8 mouse cellular contexts compared by ENCODE assay signal in genomic region chr14:87215099-87215498, GRCm38 (mm10).
DNase-seq lines count a peak whose midpoint lies in the region; ATAC-seq and TF ChIP-seq lines count a peak whose summit lies in the region.

No protein-coding gene starts in this region.

- peak; percentile 69; the same call in 1 of the 2 replicates for ATAC-seq in kidney, embryonic 15.5 days (replicated peaks; ENCODE audit: low FRiP score)
- ATAC-seq in limb, embryonic 11.5 days (ENCODE audit: insufficient number of reproducible peaks, low FRiP score, low TSS enrichment, low read depth), result no peak
- peak; percentile 81 for ATAC-seq in midbrain, embryonic 16.5 days

- no peaks in the 10 kb centered on the region for H3K27me3 ChIP-seq in kidney, embryonic 15.5 days
- H3K27me3 ChIP-seq in limb, embryonic 11.5 days (ENCODE audit: control insufficient read depth, insufficient read depth, low read length), result no peaks in the 10 kb centered on the region
- no peaks in the 10 kb centered on the region for H3K27me3 ChIP-seq in midbrain, embryonic 16.5 days (ENCODE audit: control insufficient read depth, insufficient read depth, low read depth, low read length)
- no peaks in the 10 kb centered on the region for H3K27me3 ChIP-seq in testis, adult 2 months (ENCODE audit: control insufficient read depth, insufficient read depth, low read length)

- no peak overlapping the region for H3K27ac ChIP-seq in kidney, embryonic 15.5 days
- no peak overlapping the region for H3K27ac ChIP-seq in limb, embryonic 11.5 days (replicated peaks; ENCODE audit: low read depth, low read length)
- no peak overlapping the region for H3K27ac ChIP-seq in midbrain, embryonic 16.5 days (ENCODE audit: low read length)
- H3K27ac ChIP-seq in testis, adult 2 months (ENCODE audit: control insufficient read depth, insufficient read depth, low read depth, low read length), result no peak overlapping the region

- H3K4me2 ChIP-seq in kidney, embryonic 15.5 days, result no peak overlapping the region
- H3K4me2 ChIP-seq in limb, embryonic 11.5 days (ENCODE audit: low read depth, severe bottlenecking), result no peak overlapping the region
- H3K4me2 ChIP-seq in midbrain, embryonic 16.5 days (ENCODE audit: low read length), result no peak overlapping the region

- no peak for TF ChIP-seq POLR2A in testis, adult 2 months (IDR thresholded peaks at IDR 0.05; ENCODE audit: control insufficient read depth, low read depth, low read length)

- H3K4me1 ChIP-seq in kidney, embryonic 15.5 days, result no peaks in the 10 kb centered on the region
- H3K4me1 ChIP-seq in limb, embryonic 11.5 days (ENCODE audit: control insufficient read depth, insufficient read depth, low read length), result no peaks in the 10 kb centered on the region
- no peaks in the 10 kb centered on the region for H3K4me1 ChIP-seq in midbrain, embryonic 16.5 days (ENCODE audit: control insufficient read depth, insufficient read depth, low read length)
- H3K4me1 ChIP-seq in testis, adult 2 months (ENCODE audit: control insufficient read depth, insufficient read depth, low read length), result no peaks in the 10 kb centered on the region

- no peak overlapping the region for H3K9ac ChIP-seq in kidney, embryonic 15.5 days
- H3K9ac ChIP-seq in limb, embryonic 11.5 days (ENCODE audit: low read length), result no peak overlapping the region
- no peak overlapping the region for H3K9ac ChIP-seq in midbrain, embryonic 16.5 days (ENCODE audit: low read depth, low read length)

- peak; percentile 70 for DNase-seq in A20 (ENCODE audit: low read depth, low spot score)
- DNase-seq in NIH3T3 (ENCODE audit: low read depth), result peak; percentile 74
- DNase-seq in cerebellum, postnatal 14 days, result peak; percentile 69 to 81
- DNase-seq in frontal cortex, postnatal 36 days (ENCODE audit: low spot score in 2 of 2), result peak; percentile 70 to 90
- peak; percentile 66 for DNase-seq in limb, embryonic 11.5 days (ENCODE audit: low spot score)

- TF ChIP-seq CTCF in testis, adult 2 months (IDR thresholded peaks at IDR 0.05; ENCODE audit: control insufficient read depth, insufficient read depth, insufficient replicate concordance, low read depth, low read length), result peak; percentile 20; the same call in 1 of the 2 replicates

- H3K4me3 ChIP-seq in kidney, embryonic 15.5 days (replicated peaks), result no peak overlapping the region
- no peak overlapping the region for H3K4me3 ChIP-seq in limb, embryonic 11.5 days (ENCODE audit: low read depth, low read length)
- H3K4me3 ChIP-seq in midbrain, embryonic 16.5 days (ENCODE audit: low read depth, low read length), result no peak overlapping the region
- H3K4me3 ChIP-seq in testis, adult 2 months (ENCODE audit: control insufficient read depth, low read depth, low read length), result no peak overlapping the region

- 37% methylated on average over 2 of the region's 2 CpGs for WGBS in kidney, embryonic 15.5 days
- WGBS in limb, embryonic 11.5 days, result 37% methylated on average over 2 of the region's 2 CpGs
- WGBS in midbrain, embryonic 16.5 days, result 32% methylated on average over 2 of the region's 2 CpGs

- no peaks in the 10 kb centered on the region for H3K36me3 ChIP-seq in kidney, embryonic 15.5 days
- no peaks in the 10 kb centered on the region for H3K36me3 ChIP-seq in limb, embryonic 11.5 days (ENCODE audit: control insufficient read depth, insufficient read depth, low read length)
- H3K36me3 ChIP-seq in midbrain, embryonic 16.5 days (ENCODE audit: control insufficient read depth, insufficient read depth, low read length), result no peaks in the 10 kb centered on the region
- no peaks in the 10 kb centered on the region for H3K36me3 ChIP-seq in testis, adult 2 months (ENCODE audit: control insufficient read depth, insufficient read depth, low read length)

- no peaks in the 10 kb centered on the region for H3K9me3 ChIP-seq in kidney, embryonic 15.5 days (replicated peaks)
- H3K9me3 ChIP-seq in limb, embryonic 11.5 days (ENCODE audit: control insufficient read depth, low read length), result no peaks in the 10 kb centered on the region
- H3K9me3 ChIP-seq in midbrain, embryonic 16.5 days (replicated peaks; ENCODE audit: control insufficient read depth, low read length, poor library complexity, severe bottlenecking), result 0 out of 2 replicates have a peak, but pooled peaks cover 2% of the 10 kb centered on the region
